Mouse (Mus musculus) midbrain, embryonic 10.5 days (tissue): ENCODE results near the gene Raly. TPM values are rescaled to one million over a fixed set of nuclear protein-coding genes. Genes with fewer than 3 reads are reported as not detected.
A peak's percentile ranks its signal among the peaks of the same experiment; 100 is the strongest.

ENCODE experiments used
- DNase-seq: peaks from one replicate; pipeline ENCODE4 v3.0.0-alpha.2; 2017; ENCODE audit warnings: low spot score
- H3K27ac ChIP-seq: fragments of 300-500 bp; sonication (generic); replicated peaks from 2 replicates; pipeline ENCODE4 v1.5.1; 2016; ENCODE audit warnings: mild to moderate bottlenecking
- H3K27me3 ChIP-seq: fragments of 300-500 bp; sonication (generic); 2 replicates; pipeline ENCODE4 v1.6.1; 2016; ENCODE audit warnings: low read depth, mild to moderate bottlenecking; ENCODE audit not compliant: poor library complexity, severe bottlenecking
- H3K36me3 ChIP-seq: fragments of 300-500 bp; sonication (generic); 2 replicates; pipeline ENCODE4 v1.6.1; 2016; ENCODE audit warnings: mild to moderate bottlenecking, moderate library complexity
- H3K4me1 ChIP-seq: fragments of 300-500 bp; sonication (generic); 2 replicates; pipeline ENCODE4 v1.6.1; 2016
- H3K4me3 ChIP-seq: fragments of 300-500 bp; sonication (generic); 2 replicates; pipeline ENCODE4 v1.5.1; 2016; ENCODE audit warnings: mild to moderate bottlenecking, moderate library complexity
- H3K9me3 ChIP-seq: fragments of 300-500 bp; sonication (generic); replicated peaks from 2 replicates; pipeline ENCODE4 v1.6.1; 2016; ENCODE audit warnings: mild to moderate bottlenecking
- WGBS: fragments of 180-500 bp; shearing (Covaris S2); methylation state at CpG from one replicate; pipeline ENCODE4 v1.1.7; 2016; 5-methylcytosine and 5-hydroxymethylcytosine counted together
- polyA plus RNA-seq: library from polyadenylated mRNA; unstranded; fragments of >200 nt; fragmentation: Nextera tagmentation; extraction: Ambion mirVana; gene quantifications from 2 replicates; pipeline ENCODE4 v1.2.1, GENCODE M21; 2016

The Raly gene
- polyA plus RNA-seq, 1 experiment from 2014 or later: 48.3 TPM

GRCm38 (mm10) chr2:154789381-154789780 lies 1.5 kb upstream of the Raly start:
- no peaks in the 10 kb centered on the region for H3K36me3 ChIP-seq
- no peak for DNase-seq
- H3K9me3 ChIP-seq: no peaks in the 10 kb centered on the region
- peaks cover 64% of the 10 kb centered on the region for H3K4me1 ChIP-seq
- WGBS: 73% methylated on average over 6 of the region's 6 CpGs
- peak overlapping the region; percentile 99; the same call in 1 of the 2 replicates for H3K27ac ChIP-seq
- no peaks in the 10 kb centered on the region for H3K27me3 ChIP-seq
- peak overlapping the region; percentile 98 for H3K4me3 ChIP-seq

GRCm38 (mm10) chr2:154789977-154790655 lies 780 bp upstream of the Raly start:
- peak overlapping the region; percentile 98 for H3K4me3 ChIP-seq
- WGBS: 5% methylated on average over 14 of the region's 14 CpGs
- no peaks in the 10 kb centered on the region for H3K27me3 ChIP-seq
- peaks cover 64% of the 10 kb centered on the region for H3K4me1 ChIP-seq
- no peaks in the 10 kb centered on the region for H3K9me3 ChIP-seq
- H3K36me3 ChIP-seq: peaks cover under 1% of the 10 kb centered on the region; the same call in 1 of the 2 replicates
- H3K27ac ChIP-seq: peak overlapping the region; percentile 99
- DNase-seq: no peak

- under 1% methylated on average over 59 of the region's 67 CpGs for WGBS
- Histone ChIP-seq H3K27ac (peak overlapping the region; percentile 99), H3K27me3 (no peaks in the 10 kb centered on the region), H3K36me3 (peaks cover 13% of the 10 kb centered on the region), H3K4me3 (peak overlapping the region; percentile 98), H3K9me3 (no peaks in the 10 kb centered on the region), H3K4me1 (peaks cover 62% of the 10 kb centered on the region)
- peak; percentile 73 for DNase-seq
Observed at GRCm38 (mm10) chr2:154791661-154792642, 1.1 kb downstream of the Raly start.

- Histone ChIP-seq H3K4me1 (peaks cover 2% of the 10 kb centered on the region; the same call in 1 of the 2 replicates), H3K27me3 (no peaks in the 10 kb centered on the region), H3K27ac (no peak overlapping the region), H3K4me3 (no peak overlapping the region), H3K36me3 (peaks cover 18% of the 10 kb centered on the region), H3K9me3 (no peaks in the 10 kb centered on the region)
- DNase-seq: no peak
- 87% methylated on average over 1 of the region's 1 CpGs for WGBS
Observed at GRCm38 (mm10) chr2:154803372-154803771, 12.5 kb downstream of the Raly start.

GRCm38 (mm10) chr2:154803845-154804244 lies 12.9 kb downstream of the Raly start:
- 77% methylated on average over 4 of the region's 4 CpGs for WGBS

GRCm38 (mm10) chr2:154807689-154808088 lies 16.8 kb downstream of the Raly start:
- no peak for DNase-seq
- Histone ChIP-seq H3K27me3 (no peaks in the 10 kb centered on the region), H3K27ac (no peak overlapping the region), H3K36me3 (no peaks in the 10 kb centered on the region), H3K4me1 (peaks cover 2% of the 10 kb centered on the region; the same call in 1 of the 2 replicates), H3K9me3 (no peaks in the 10 kb centered on the region), H3K4me3 (no peak overlapping the region)
- 67% methylated on average over 1 of the region's 1 CpGs for WGBS

More at GRCm38 (mm10) chr2:154803845-154804244, 12.9 kb downstream of the Raly start:
- Histone ChIP-seq H3K27ac (no peak overlapping the region), H3K4me1 (peaks cover 2% of the 10 kb centered on the region; the same call in 1 of the 2 replicates), H3K4me3 (no peak overlapping the region), H3K36me3 (peaks cover 18% of the 10 kb centered on the region), H3K27me3 (no peaks in the 10 kb centered on the region), H3K9me3 (no peaks in the 10 kb centered on the region)
- DNase-seq: no peak

- WGBS: 97% methylated on average over 1 of the region's 1 CpGs
- H3K27me3 ChIP-seq: no peaks in the 10 kb centered on the region
- H3K9me3 ChIP-seq: no peaks in the 10 kb centered on the region
- H3K4me1 ChIP-seq: peaks cover 2% of the 10 kb centered on the region; the same call in 1 of the 2 replicates
- no peak for DNase-seq
- no peak overlapping the region for H3K27ac ChIP-seq
- H3K36me3 ChIP-seq: no peaks in the 10 kb centered on the region
- H3K4me3 ChIP-seq: no peak overlapping the region
Observed at GRCm38 (mm10) chr2:154809107-154809762, 18.3 kb downstream of the Raly start.

- Histone ChIP-seq H3K27ac (no peak overlapping the region), H3K4me3 (no peak overlapping the region), H3K27me3 (no peaks in the 10 kb centered on the region), H3K9me3 (no peaks in the 10 kb centered on the region), H3K4me1 (peaks cover 2% of the 10 kb centered on the region; the same call in 1 of the 2 replicates), H3K36me3 (no peaks in the 10 kb centered on the region)
- DNase-seq: no peak
- WGBS: 79% methylated on average over 1 of the region's 1 CpGs
Observed at GRCm38 (mm10) chr2:154810821-154811220, 19.9 kb downstream of the Raly start.

- H3K27me3 ChIP-seq: no peaks in the 10 kb centered on the region
- H3K4me1 ChIP-seq: peaks cover 14% of the 10 kb centered on the region
- H3K9me3 ChIP-seq: no peaks in the 10 kb centered on the region
- no peaks in the 10 kb centered on the region for H3K36me3 ChIP-seq
- H3K27ac ChIP-seq: no peak overlapping the region
- 92% methylated on average over 2 of the region's 2 CpGs for WGBS
- no peak for DNase-seq
- no peak overlapping the region for H3K4me3 ChIP-seq
Observed at GRCm38 (mm10) chr2:154813426-154813825, 22.5 kb downstream of the Raly start.

- Histone ChIP-seq H3K4me1 (peaks cover 14% of the 10 kb centered on the region), H3K27ac (no peak overlapping the region), H3K9me3 (no peaks in the 10 kb centered on the region), H3K4me3 (no peak overlapping the region), H3K36me3 (peaks cover 4% of the 10 kb centered on the region; the same call in 1 of the 2 replicates), H3K27me3 (no peaks in the 10 kb centered on the region)
- no peak for DNase-seq
- 83% methylated on average over 3 of the region's 3 CpGs for WGBS
Observed at GRCm38 (mm10) chr2:154817089-154817488, 26.2 kb downstream of the Raly start.

GRCm38 (mm10) chr2:154817788-154818187 lies 26.9 kb downstream of the Raly start:
- Histone ChIP-seq H3K27me3 (no peaks in the 10 kb centered on the region), H3K4me3 (no peak overlapping the region), H3K9me3 (no peaks in the 10 kb centered on the region), H3K27ac (no peak overlapping the region), H3K36me3 (peaks cover 7% of the 10 kb centered on the region; the same call in 1 of the 2 replicates), H3K4me1 (peaks cover 14% of the 10 kb centered on the region)
- DNase-seq: peak; percentile 21
- WGBS: 46% methylated on average over 1 of the region's 1 CpGs

- no peak for DNase-seq
- H3K4me3 ChIP-seq: no peak overlapping the region
- H3K4me1 ChIP-seq: peaks cover 14% of the 10 kb centered on the region
- H3K27me3 ChIP-seq: no peaks in the 10 kb centered on the region
- no peaks in the 10 kb centered on the region for H3K9me3 ChIP-seq
- H3K27ac ChIP-seq: no peak overlapping the region
- H3K36me3 ChIP-seq: peaks cover 7% of the 10 kb centered on the region; the same call in 1 of the 2 replicates
- 80% methylated on average over 1 of the region's 1 CpGs for WGBS
Observed at GRCm38 (mm10) chr2:154818599-154818998, 27.7 kb downstream of the Raly start.
